In genomic region chr6:87541171-87541571, GRCm38 (mm10) we compare ENCODE assay signal across 10 mouse cellular contexts. TPM values are rescaled to one million over a fixed set of nuclear protein-coding genes. Genes with fewer than 3 reads are reported as not detected.
DNase-seq lines count a peak whose midpoint lies in the region; ATAC-seq lines count a peak whose summit lies in the region.
"Had no signal": no experiment of that assay in that cellular context is flagged by ENCODE, and none has a peak within 500 bp of the region (broad histone marks: within the 10 kb centered on the region; RNA-seq: fewer than 3 reads in every experiment).

No protein-coding gene starts in this region.

- H3K9ac ChIP-seq in midbrain, embryonic 16.5 days (ENCODE audit: low read depth, low read length), result no peak overlapping the region
- H3K9ac ChIP-seq: hindbrain, embryonic 14.5 days had no signal

- ATAC-seq in midbrain, embryonic 16.5 days, result no peak
- peak; percentile 77 to 92 for ATAC-seq in hematopoietic stem cell, adult 5-6 weeks (replicated peaks in 1 of 2; ENCODE audit: insufficient read depth in 1 of 2, low FRiP score in 2 of 2, low TSS enrichment in 1 of 2, low read depth in 1 of 2, poor library complexity in 2 of 2, severe bottlenecking in 2 of 2)
- peak; percentile 86 for ATAC-seq in monocyte, adult 5-6 weeks (replicated peaks; ENCODE audit: insufficient number of reproducible peaks, low FRiP score, low TSS enrichment, poor library complexity, severe bottlenecking)

- DNase-seq in midbrain, embryonic 10.5 days (ENCODE audit: low spot score), result no peak
- no peak for DNase-seq in gastrocnemius, adult 8-10 months (ENCODE audit: low spot score in 2 of 2)
- no peak for DNase-seq in ovary, postnatal 36 days (ENCODE audit: low spot score)
- DNase-seq in layer of hippocampus, adult 18-20 months (ENCODE audit: low spot score in 2 of 2), result no peak
- DNase-seq in urinary bladder, adult 18-20 months (ENCODE audit: low spot score in 2 of 2), result no peak
- DNase-seq: cerebellum, postnatal 14 days had no signal

- peaks cover 32% of the 10 kb centered on the region for H3K4me1 ChIP-seq in midbrain, embryonic 10.5 days
- H3K4me1 ChIP-seq in midbrain, embryonic 16.5 days (ENCODE audit: control insufficient read depth, insufficient read depth, low read length), result no peaks in the 10 kb centered on the region; the same call in 1 of the 2 replicates

- H3K27ac ChIP-seq in midbrain, embryonic 10.5 days (replicated peaks), result 0 out of 2 replicates have a peak overlapping the region, but pooled peaks have one; percentile 19
- H3K27ac ChIP-seq in midbrain, embryonic 16.5 days (ENCODE audit: low read length), result no peak overlapping the region
- H3K27ac ChIP-seq: hindbrain, embryonic 14.5 days had no signal

- no peak overlapping the region for H3K4me2 ChIP-seq in midbrain, embryonic 16.5 days (ENCODE audit: low read length)
- H3K4me2 ChIP-seq: hindbrain, embryonic 14.5 days had no signal

- peaks cover 1% of the 10 kb centered on the region; the same call in 1 of the 2 replicates for H3K9me3 ChIP-seq in midbrain, embryonic 10.5 days (replicated peaks)
- H3K9me3 ChIP-seq in midbrain, embryonic 16.5 days (replicated peaks; ENCODE audit: control insufficient read depth, low read length, poor library complexity, severe bottlenecking), result no peaks in the 10 kb centered on the region

- H3K4me3 ChIP-seq in midbrain, embryonic 10.5 days, result no peak overlapping the region
- no peak overlapping the region for H3K4me3 ChIP-seq in midbrain, embryonic 16.5 days (ENCODE audit: low read depth, low read length)

- 89% methylated on average over 6 of the region's 6 CpGs for WGBS in midbrain, embryonic 10.5 days
- 92% methylated on average over 6 of the region's 6 CpGs for WGBS in midbrain, embryonic 16.5 days

- no peaks in the 10 kb centered on the region for H3K36me3 ChIP-seq in midbrain, embryonic 10.5 days
- H3K36me3 ChIP-seq in midbrain, embryonic 16.5 days (ENCODE audit: control insufficient read depth, insufficient read depth, low read length), result no peaks in the 10 kb centered on the region

- no peaks in the 10 kb centered on the region for H3K27me3 ChIP-seq in midbrain, embryonic 10.5 days (ENCODE audit: low read depth, poor library complexity, severe bottlenecking)
- no peaks in the 10 kb centered on the region for H3K27me3 ChIP-seq in midbrain, embryonic 16.5 days (ENCODE audit: control insufficient read depth, insufficient read depth, low read depth, low read length)

RNA-seq across cellular contexts. Expression of gene Arhgap25, which starts 8.1 kb away (rescaled TPM):
- polyA plus RNA-seq in midbrain, embryonic 10.5 days (2016; fragmentation: Nextera tagmentation; extraction: Ambion mirVana), result 2.2 and 2.6 TPM in 2 replicates
- polyA plus RNA-seq in midbrain, embryonic 16.5 days (2015; fragmentation: Nextera tagmentation; extraction: Ambion mirVana), result 0.99 and 1.9 TPM in 2 replicates
- total RNA-seq in hematopoietic stem cell, adult 5-6 weeks (2017), result 59.3 and 82.2 TPM in 2 replicates
- total RNA-seq in monocyte, adult 5-6 weeks (2017), result 138 to 220 TPM (median 146 TPM) in 3 replicates
- total RNA-seq in gastrocnemius, adult 8-10 months (2022), result under 1 TPM; 0.77 to 0.99 (median 0.78) TPM
- total RNA-seq in layer of hippocampus, adult 18-20 months (2021), result 1 to 10 TPM; 1.7 to 2.9 TPM

RNA-seq across cellular contexts. Expression of gene Prokr1, which starts 49.4 kb away (rescaled TPM):
- polyA plus RNA-seq in midbrain, embryonic 10.5 days (2016; fragmentation: Nextera tagmentation; extraction: Ambion mirVana), result 3.1 and 3.4 TPM in 2 replicates
- 1.6 and 2.8 TPM in 2 replicates for polyA plus RNA-seq in midbrain, embryonic 16.5 days (2015; fragmentation: Nextera tagmentation; extraction: Ambion mirVana)
- 0.06 and 0.55 TPM in 2 replicates for total RNA-seq in hematopoietic stem cell, adult 5-6 weeks (2017)
- total RNA-seq in monocyte, adult 5-6 weeks (2017), result 0.67 to 2.8 TPM (median 1.9 TPM) in 3 replicates
- total RNA-seq in gastrocnemius, adult 8-10 months (2022), result 1 to 10 TPM; 1.2 to 3.2 (median 1.5) TPM
- under 1 TPM in 1 of 2 experiments, not detected in 1; 0.12 TPM for total RNA-seq in layer of hippocampus, adult 18-20 months (2021)

Comparison
In these comparisons a context has a peak if more than half of its experiments do, and no peak if none do; other contexts are left out.
1. RNA of gene Arhgap25, which starts 8.1 kb away (total RNA-seq): 138 to 220 TPM in monocyte, adult 5-6 weeks and 59.3 to 82.2 TPM in hematopoietic stem cell, adult 5-6 weeks; 1.7 to 2.9 TPM in layer of hippocampus, adult 18-20 months and 0.77 to 0.99 TPM in gastrocnemius, adult 8-10 months; every median in the first group is over 10 times any median in the second.